Mouse (Mus musculus) heart, adult 2 months (tissue): ENCODE results near the gene Zfp408.

Experiments used
- CTCF ChIP-seq: fragments of 200-600 bp; IDR thresholded peaks from 2 replicates; pipeline ENCODE4 v1.8.1; 2022; ENCODE audit warnings: antibody characterized with exemption, mild to moderate bottlenecking, moderate library complexity
- EP300 ChIP-seq: fragments of 200-500 bp; IDR thresholded peaks from 2 replicates; pipeline ENCODE4 v1.6.1; 2011; ENCODE audit warnings: low read depth, low read length, control low read depth; ENCODE audit not compliant: insufficient read depth
- POLR2A ChIP-seq: fragments of 200-500 bp; IDR thresholded peaks from 2 replicates; pipeline ENCODE4 v1.6.1; 2011; ENCODE audit warnings: mild to moderate bottlenecking, low read depth, low read length, control low read depth; ENCODE audit not compliant: insufficient read depth

DNA sequence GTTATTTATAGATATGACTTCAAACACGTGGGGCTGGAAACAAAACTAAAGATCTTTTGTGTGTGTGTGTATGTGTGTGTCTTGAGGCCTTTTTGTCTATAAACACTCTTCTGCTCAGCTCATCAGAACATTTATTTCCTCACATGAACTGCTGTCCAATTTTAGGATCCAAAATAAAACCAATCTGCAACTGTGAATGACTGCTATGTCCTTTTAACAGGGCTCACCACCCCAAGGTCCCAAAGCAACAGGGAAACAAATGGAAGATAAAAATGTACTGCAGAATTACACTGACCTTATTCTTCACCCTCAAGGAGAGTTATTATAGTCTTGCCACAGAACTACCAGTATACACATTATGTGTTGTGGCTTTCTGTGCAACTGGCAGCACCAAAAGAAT, 49.6 kb upstream of the Zfp408 start:
- no peak for TF ChIP-seq POLR2A
- no peak for TF ChIP-seq CTCF
- no peak for TF ChIP-seq EP300
